Mouse (Mus musculus) thymus, adult 2 months (tissue): ENCODE measurements around the gene Sptb.

Source experiments
- CTCF ChIP-seq: fragments of 200-500 bp; IDR thresholded peaks from 2 replicates; pipeline ENCODE4 v1.5.1; 2012; ENCODE audit warnings: mild to moderate bottlenecking, control low read depth, low read length, moderate library complexity, borderline replicate concordance; ENCODE audit not compliant: control insufficient read depth, poor library complexity, insufficient read depth; ENCODE audit errors: extremely low read depth
- POLR2A ChIP-seq: fragments of 200-500 bp; IDR thresholded peaks from 2 replicates; pipeline ENCODE4 v1.6.1; 2012; ENCODE audit warnings: mild to moderate bottlenecking, low read length, control low read depth, moderate library complexity; ENCODE audit not compliant: control insufficient read depth, poor library complexity, insufficient read depth; ENCODE audit errors: extremely low read depth

DNA sequence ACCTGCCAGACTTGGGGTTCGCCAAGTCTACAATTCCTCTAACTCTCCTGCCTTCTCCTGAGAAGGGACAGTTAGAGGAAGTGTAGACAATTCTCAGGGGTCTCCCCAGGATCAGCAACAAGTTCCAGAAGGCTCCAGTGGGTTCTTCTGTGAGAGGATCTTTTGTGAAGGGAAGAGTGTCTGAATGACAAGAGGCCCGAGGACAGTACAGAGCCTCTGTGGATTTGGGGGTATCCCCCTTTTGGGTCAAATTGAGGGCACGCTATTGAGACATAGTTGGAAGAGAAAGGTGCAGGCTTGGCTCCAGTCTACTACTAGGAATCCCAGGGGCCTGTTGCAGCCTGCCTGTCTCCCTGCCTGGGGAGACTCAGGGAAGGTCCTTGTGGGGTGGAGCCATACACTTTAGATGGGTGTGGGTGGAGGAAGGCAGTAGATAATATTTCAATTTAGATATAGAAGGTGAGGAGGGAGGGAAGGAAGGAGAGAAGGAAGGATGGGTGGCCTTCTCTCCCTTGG lies 155.4 kb downstream of the Sptb start:
- TF ChIP-seq POLR2A (no peak), CTCF (no peak)
